Mouse (Mus musculus) gastrocnemius, postnatal 25 days (tissue): ENCODE data around the gene Birc7. TPM values are rescaled to one million over a fixed set of nuclear protein-coding genes. Genes with fewer than 3 reads are reported as not detected.

ENCODE experiments used
- DNase-seq: peaks from one replicate; pipeline ENCODE4 v3.0.0; 2022
- long read RNA-seq, 2 experiments: library from polyadenylated mRNA; stranded (forward); transcript quantifications; one replicate each; pipeline ENCODE4 v2.0.0; 2021
- total RNA-seq, 2 experiments: library from RNA; stranded (reverse); gene quantifications; 1 replicate in 1 of 2; 2 replicates in 1 of 2; pipeline ENCODE4 v1.2.3; 2021

Gene Birc7
- total RNA-seq: not detected
- long read RNA-seq, experiment 1: 0 reads
- long read RNA-seq, experiment 2: 0 reads

DNA sequence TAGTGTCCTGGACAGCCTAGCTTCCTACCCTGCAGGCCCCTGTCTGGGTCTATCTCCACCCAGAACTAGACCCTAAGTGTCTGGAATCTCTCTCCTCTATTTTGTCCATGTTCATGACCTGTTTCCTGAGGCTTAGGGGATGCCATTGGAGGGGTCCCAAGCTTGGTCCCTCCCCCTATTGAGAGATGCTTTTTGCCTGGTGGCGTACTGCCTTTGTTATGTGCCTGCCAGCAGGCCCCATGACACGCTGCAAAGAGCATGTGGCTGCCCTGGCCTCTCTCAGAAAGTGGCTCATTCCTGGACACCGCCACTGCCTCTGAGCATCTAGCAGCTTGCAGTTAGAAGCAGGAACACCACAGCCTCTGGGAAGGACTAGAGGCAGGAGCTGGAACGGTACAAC, at the start of gene Birc7:
TSS of gene Birc7 (plus strand) at position 301 of the 400 bp plus-strand sequence.
- DNase-seq: no peak

DNA sequence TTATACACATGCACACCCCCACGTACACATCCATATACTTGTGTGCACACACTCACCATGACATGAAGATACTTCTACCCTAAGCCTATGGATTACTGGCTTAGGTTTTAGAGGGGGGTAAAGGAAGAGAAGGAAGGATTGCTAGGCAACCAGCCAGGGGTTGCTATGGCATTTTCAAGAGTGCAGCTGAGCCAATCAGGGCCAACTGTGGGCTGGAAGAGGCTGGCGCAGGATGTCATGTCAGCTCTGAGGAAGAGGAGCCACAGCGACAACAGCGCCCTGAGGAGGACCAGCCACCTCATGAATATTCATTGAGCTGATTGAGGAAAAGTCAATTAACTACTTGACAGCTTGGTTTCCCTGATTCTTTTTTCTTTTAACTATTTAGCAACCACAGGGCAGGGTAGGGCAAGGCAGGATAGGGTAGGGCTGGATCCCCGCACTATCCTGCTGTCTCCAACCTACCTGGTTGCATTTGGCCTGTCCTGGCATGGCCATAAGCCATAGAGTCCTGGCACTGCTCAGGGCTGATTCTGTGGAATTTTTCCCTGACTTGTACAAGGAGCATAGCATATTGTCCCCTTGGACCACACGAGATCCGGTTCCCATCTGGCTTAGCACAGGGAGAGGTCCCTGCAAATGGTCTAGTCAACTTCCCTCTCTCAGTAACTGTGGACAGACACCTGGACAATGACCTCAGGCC, 49.3 kb upstream of the Birc7 start:
- no peak for DNase-seq

DNA sequence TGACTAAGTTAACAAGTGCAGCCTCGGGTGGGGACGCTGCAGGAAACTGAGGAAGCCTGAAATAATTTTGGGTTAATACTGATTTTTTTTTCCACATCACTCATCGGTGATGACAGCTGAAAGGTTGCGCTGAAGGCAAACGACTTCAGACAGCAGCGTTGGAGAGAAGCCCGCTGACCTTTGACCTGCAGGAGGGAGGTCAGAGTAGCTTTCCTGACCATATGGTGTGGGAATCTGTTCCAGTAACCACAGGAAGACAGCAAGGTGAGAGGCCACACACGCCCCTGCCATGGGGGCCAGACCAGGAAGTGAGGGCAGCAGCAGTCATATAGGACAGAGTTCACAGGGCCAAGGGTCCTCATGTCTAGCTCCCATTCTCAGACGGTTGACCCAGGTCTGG, 47.5 kb upstream of the Birc7 start:
- no peak for DNase-seq

DNA sequence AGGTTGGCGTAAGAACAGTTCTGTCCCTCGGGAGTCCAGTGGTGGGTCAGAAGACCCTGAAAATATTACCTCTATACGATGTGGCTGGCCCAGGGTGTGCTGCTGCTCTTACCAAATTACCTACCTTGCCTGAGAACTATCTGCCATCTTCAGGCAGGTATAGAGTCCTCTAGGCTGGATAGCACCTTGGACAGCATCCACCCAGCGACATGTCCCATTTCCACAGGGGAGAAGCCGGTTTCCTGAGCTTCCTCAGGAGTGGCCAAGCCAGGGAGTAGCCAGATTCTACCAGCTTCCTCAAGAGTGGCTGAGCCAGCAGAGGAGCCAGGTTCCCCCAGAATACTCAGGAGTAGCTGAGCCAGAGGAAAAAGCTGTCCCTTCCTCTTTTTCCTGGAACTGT, 43.6 kb upstream of the Birc7 start:
- no peak for DNase-seq

DNA sequence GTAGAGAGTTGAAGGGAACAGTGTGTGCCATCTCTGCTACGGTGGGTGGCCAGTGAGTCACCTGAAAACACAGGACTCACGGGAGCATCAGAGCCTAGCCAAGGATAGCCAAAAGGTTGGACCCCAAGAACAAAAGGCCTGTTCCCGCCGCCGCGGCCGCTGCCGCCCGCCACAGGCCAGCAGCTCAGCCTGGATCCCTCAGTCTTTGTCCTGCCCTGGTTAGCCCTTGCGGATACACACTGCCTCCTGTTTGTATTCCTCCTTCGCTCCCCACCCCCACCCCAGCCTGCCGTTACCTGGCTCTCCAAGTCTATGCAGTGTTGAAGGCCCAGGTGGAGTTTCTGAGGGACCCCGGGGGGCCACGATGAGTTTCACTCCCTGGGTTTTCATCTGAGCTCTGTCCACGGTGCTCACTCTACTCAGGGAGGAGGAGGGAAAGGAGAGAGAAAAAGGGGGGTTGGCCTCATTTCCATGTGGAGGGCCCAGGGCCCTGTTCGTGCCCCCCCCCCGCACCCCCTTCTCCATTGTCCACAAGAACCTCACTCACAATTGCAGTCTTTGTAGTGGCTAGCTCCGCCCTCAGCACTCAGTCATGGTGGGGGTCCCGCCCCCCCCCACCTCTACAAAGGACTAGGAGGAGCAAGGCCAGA, 39.4 kb upstream of the Birc7 start:
- DNase-seq: no peak

DNA sequence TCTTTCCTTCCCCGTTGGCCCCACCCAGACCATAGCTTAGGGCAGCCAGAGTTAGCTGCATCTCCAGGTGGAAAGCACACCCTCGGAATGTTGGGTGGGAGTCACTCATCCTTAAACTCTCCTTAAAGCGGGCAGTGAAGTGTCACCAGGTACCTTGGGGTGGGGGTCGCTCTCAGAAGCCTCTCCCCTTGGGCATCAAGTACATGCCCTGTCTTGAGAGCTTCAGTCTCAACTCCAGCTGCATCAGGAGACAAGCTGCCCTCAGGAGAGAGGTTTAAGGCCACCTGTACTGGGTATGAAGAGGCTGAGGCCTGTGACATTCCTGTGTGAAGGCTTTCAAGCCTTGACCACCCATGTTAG, 38.9 kb upstream of the Birc7 start:
- DNase-seq: no peak

DNA sequence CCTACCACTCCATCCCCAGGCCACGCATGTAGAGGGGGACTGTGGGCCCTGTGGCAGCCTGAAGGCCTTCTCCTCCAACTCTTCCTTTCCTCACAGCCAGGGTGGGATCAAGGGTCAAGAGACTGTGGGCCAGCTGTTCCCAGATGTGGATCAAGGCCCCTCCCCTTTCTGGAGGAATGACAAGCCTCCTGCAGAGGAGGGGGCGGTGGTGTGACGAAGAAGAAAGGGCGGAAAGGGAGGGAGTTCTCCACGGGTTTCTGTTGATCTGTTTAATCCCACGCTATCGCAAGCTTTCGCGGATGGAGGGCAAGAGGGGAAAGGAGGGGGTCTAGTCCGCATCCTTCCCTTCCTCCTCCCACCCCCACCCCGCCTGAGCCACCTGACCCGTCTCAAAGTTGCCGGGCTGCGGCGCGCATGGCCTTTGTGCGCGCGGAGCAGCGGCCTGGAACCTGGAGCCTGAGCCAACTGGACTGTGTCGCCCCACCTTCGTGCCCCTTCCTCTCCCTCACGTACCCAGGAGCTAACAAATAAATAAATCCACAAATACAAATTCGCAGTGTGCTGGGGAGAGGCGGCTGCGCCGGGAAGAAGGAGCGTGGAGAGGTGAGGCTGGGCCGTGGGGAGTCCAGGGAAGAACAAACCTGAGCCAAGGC, 38.3 kb upstream of the Birc7 start:
- DNase-seq: no peak

DNA sequence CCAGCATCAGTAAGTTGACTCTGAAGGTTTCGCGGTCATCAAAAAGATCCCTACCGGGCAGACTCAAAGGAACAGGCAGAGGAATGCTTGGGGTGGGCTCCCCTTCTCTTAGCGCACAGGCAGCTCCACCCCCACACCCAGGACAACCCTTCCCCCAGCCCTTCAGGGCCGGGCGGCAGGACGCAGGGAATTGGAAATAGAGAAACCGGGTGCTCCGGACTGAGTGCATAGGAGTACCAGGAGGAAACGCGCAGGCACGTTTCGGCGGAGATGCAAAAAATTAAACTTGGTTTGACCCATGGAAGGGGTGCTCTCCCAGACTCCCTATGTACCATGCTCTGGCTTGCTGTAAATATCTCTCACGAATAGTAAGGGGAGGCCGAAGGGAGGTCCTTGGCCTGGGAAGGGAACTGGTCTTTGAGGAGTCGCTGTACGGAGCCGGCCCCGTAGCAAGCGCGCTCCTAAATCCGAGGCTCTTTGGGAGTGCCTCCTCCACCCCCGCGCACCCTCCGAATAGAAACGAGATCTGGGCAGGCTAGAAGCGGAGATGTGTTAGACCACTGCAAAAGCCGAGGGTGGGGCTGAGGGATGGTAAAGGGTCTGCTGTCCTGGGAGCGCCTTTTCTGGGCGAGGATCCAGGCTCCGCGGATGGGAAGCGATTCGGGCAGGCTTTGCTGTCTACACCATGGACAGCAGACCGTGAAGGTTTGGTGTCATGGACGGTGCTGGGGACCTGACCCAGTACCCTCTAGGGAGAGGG, 37.6 kb upstream of the Birc7 start:
- no peak for DNase-seq

DNA sequence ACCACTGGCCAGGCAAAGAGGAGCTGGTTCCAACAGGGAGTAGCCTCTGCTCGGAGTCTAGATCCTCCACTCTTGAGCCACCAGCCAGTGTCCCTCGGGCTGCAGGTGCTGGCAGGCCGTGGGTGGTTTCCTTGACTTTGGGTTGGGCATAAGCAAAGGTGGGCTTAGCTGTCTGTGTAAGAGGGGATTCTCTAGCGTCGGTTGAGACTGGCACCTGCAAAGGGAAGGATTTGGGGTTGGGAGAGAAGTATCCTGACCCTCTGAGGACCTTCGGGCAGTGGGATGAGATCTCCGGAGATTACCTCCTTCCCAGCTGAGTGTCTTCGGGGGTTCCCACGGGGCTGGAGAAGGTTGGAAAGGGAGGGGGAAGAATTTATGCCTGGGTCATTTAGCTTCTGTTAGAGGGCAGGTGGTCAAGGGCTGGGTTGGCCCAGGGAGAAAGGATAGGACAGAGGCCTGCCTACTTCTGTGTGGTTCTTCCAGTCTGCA, 36.9 kb upstream of the Birc7 start:
- no peak for DNase-seq

DNA sequence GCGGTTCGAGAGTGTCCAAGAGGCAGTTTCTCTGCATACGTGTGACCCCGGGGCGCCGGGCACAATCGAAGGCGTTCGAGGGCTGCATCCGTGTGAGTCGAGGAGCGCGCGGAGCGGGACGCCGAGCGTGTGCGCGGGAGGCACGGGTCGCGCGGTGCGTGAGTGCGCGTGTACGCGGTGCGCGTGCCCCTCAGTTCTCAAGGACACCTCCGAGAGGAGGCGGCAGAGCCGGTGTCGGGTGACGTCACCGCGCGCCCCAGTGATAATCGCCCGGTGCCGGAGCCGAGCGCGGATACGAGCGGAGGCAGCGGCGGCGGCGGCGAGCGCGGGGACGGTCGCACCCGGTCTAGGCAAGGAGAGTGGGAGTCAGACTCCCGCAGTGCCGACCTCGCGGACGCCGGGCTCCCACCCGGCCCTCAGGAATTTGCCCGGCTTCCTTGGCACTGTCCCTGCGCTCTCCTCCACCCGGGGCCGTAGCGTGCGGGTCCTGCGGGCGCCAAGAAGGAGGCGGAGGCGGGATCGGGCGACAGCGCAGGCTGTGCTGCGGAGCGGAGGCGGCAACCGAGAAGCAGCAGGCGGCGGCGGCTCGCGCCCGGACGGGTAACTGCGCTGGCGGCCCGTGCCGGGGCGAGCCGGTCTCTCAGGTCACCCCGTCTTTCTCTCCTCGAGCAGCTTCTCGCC, 35.8 kb upstream of the Birc7 start:
- DNase-seq: no peak

DNA sequence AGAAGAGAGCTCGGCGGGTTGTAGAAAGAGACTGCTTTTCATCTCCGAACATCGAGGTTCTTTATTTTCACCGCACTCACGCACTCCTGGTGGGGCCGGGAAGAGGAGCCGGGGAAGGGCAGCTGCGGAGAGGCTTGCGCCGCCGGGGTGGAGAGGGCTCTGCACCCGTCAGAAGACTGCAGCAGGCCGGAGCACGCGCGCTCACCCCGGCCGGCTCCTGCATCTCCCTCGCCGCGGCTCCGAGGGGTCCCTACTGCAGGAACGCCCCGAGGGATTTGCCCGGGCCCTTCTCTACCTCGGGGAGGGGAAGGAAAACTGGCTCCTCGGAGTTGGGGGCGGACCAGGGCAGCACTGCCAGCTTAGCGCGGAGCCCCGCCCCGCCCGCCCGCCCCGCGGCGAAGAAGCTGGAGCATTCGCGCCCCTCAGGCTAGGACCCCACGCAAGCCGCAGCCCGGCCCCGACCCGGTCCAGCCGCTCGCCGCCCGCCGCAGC, 35.2 kb upstream of the Birc7 start:
- DNase-seq: no peak

DNA sequence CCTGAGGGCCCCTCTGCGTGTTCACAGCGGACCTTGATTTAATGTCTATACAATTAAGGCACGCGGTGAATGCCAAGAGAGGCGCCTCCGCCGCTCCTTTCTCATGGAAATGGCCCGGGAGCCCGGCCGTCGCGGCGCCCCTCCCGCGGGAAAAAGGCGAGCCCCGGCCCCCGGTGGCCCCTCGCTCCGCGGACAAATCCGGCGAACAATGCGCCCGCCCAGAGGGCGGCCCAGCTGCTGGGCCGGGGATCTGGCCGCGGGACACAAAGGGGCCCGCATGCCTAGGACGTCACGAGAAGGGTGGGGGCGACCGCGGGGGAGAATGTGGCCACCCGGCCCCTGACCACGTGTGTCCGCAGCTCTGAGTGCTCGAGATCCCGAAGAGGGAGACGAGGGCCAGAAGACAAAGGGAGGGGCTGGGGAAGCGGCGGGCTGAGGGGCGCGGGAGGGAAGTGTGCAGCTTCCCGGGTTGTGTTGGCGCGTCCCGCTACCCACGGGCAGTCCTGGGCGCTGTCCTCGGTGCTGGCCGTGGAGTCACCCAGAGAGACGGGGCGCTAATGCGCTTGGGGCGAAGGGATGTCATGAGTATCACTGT, 34.7 kb upstream of the Birc7 start:
- DNase-seq: no peak

DNA sequence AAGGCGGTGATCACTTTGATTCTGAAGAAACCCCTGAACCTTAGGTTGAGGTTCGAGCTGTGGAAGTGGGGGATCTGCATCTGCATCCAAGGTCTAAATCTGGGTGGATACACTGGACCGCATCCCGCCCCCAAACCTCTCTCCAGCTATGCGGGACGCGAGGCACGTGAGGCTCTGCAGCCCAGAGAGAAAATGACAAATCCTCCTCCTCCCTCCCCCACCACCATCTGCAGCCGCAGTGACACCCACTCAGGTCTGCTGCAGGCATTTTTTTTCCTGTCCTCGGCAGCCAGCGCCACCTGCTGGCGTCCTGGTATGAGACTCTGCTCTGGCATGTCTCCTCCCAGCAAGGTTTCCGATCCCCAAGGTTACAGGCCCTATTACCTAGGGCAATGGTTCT, 34.1 kb upstream of the Birc7 start:
- DNase-seq: no peak

DNA sequence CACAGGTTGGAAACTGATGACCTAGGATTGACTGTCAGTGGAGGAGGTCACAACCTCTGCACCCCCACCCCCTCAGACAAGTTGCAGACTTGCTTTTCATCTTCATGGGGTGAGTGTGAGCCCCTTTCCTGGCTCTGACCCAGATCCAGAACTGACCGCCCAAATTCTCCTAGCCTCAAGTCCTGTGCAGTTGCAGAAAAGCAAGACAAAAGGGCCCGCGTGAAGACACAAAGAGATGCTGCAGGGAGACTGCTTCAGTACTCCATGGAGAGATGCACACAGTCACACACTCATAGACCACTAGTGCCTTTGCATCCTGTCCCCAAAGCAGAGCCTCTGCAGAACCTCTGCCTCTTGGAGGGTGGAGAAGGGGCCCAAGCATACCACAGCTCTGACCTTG, 33.5 kb upstream of the Birc7 start:
- DNase-seq: no peak

DNA sequence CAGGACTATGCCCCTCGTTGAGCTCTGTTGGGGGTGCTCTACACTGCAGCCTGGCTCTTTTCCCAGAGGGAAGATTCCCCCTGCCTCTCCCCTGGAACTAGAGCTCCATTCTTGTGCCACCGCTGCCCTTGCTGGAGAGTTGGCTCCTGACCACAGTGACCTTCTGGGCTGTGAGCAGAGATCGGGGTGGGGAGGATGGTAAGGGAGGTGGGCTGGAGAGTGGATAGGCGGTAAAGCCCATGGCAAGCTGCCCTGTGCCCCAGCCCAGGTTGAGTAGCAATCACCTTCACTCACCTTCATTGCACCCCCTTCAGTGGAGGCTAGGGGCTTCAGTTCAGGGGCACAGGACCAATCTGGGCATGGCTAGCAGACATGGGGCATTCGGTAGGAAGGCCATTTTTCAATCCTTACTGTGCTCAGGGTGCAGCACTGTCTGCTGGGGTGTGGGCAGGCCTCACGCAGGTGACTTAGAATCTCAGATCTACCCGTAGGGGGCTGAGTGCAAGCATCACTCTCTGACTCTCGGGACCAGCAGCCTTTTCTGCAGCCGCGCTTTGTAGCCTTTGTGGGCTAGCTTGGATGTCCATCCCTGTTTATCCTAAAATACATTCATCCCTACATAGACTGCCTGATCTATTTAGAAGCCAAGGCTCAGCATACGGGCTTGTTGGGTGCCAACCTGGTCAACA, 32.8 kb upstream of the Birc7 start:
- no peak for DNase-seq

DNA sequence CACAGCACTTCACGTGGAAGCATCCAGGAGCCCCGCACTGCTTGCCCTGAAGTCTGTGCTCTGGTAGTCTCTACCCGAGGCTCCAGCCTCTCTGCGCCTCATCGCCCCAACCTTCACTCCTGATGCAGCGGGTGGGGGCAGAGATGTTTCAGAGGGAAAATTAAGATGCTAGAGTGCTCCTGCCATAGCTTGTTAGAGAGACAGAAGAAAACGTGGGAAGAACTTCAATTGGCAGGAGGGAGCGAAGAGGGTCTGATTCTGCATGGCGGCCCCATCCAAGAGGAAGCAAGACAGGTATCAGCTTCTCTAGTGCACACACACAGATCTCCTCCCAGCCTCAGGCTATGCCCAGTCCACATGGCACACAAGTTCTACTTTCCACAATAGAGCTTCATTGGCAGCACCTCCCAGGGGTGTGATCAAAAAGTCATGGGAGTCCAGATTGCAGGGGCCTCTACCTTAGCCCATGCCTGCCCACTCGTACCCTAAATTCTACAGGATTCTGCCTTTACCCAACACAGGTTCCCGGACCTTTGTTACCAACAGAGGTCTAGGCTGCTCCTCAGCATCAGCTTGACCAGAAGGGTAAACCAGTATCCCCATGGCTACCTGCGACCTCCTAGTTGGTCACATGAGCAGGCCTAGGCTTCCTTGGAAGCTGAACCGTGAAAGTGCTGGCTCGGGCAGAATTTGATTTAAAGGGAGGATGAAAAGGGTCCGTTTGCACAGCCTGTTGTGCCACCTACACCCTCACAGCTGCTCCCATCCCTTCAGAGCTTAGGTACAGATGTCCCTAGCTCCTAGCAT, 31.8 kb upstream of the Birc7 start:
- no peak for DNase-seq

DNA sequence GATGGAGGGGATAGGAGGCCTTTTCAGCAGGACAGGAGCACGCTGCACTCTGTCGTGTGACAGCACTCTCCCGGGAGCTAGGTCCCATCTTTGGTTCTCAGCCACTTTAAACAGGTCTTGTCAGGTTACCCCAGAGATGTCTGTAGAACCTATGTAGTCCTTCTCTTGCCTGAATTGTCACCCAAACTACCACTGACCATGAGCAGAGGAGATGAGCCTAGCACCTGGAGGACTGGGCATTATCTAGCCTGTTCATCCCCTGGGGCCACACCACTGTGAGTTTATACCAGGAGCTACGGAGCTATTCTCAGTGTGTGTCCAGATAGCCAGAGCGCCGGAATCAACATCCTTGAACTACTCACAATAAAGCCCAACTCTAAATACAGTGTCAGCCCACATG, 31.0 kb upstream of the Birc7 start:
- DNase-seq: no peak

DNA sequence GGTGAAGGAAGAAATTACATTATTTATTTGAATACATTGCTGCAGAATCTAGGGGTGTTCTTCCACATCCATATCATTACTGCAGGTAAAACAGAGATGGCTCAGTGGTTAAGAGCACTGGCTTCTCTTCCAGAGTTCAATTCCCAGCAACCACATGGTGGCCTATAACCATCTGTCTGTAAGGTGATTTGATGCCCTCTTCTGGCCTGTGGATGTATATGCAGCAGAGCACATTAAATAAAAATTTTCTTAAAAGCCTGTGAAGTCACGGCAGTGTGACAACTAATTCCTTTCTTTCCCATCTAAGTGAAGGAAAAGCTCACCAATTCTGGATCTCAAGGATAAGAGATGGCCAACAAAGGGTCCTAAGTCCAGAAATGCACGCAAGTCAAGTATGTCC, 26.7 kb upstream of the Birc7 start:
- DNase-seq: no peak

DNA sequence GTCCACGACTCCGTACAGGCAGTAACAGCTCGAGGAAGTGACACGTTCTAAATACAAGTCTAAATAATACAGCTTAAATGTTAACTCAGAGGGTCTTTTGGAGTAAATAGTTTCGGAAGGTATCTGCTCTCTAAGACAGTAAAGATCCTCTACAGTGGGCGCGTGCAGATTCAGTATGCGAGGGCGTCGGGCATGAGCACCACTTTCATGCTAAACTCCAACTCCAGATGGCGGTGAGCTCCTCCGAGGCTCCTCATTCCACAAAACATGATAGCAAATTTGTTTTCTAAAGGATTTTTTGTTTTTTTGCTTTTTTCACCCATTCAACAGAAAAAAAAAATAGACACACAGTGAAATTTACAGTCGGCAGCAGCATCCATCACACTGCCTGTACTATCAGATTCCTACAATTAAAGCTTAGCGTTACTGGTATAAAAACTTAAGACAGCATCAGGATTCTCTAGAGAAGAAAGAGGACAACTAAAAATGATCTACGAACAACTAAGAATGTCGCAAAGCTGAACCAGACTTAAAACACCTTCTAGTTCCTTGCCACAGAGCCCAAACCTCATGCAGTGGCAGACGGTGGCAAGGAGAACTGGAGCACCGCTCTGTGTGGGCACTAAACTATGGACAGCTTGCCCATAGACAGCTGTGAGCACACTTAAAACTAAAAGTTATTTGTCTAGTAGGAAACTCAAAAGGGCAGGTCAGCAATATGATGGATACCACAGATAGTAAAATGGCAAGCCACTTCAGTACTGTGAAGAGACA, 24.2 kb upstream of the Birc7 start:
- no peak for DNase-seq
